Mouse (Mus musculus): ENCODE results near the gene Mylip.

Gene Mylip

DNA sequence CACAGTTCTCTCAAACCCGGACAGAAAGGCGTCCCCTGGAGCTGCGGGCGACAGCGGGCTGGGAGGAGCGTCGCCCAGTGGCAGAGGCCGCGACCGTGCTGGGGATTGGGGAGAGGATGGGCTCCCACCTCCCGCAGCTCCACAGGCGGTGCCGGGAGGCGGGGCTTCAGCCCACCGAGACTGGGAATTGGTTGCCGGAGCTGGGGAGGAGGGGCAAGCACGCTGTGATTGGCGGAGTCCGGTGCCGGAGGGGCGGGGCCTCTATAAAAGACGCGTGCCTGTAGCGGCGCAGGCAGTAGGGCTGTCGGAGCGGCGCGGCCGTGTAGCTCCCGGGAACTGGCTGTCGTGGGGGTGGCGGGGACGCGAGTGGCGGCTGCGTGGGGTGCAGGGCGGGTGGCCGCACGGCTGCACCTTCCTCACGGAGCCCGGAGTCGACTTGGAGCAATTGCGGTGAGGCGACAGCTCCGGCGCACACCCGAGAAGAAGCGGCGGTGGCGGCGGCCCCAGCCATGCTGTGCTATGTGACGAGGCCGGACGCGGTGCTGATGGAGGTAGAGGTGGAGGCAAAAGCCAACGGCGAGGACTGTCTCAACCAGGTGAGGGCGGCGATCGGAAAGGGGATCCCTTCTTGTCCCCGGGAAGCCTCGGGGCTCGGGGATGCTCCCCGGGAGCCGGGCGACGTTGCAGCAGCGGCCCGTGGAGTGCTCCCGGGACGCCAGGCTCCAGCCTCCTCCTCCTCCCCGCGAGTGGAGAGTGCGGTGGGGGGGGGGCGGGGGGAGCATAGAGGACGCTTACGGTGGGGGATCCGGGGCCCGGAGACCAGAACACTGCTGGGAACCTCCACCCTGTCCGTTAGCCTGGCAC, at the start of gene Mylip:
Mylip (plus strand) TSS at position 295 of the 864 bp plus-strand sequence.
- DNase-seq (ENCODE audit: low spot score in 2 of 2), result peak; percentile 96 to 97

DNA sequence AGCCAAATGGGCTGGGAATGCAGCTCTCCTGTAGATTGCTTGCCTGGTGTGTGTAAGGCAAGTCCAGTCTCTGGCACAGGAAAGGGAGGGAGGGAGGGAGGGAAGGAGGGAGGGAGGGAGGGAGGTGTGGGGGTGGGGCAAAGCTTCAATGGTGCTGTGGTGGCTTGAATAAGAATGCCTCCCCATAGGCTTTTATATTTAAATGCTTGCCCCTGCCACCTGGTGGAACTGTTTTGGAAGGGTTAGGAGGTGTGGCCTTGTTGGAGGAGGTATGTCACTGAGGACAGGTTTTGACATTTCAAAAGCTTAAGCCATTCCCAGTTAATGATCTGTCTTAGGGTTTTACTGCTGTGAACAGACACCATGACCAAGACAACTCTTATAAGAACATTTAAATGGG, 47.6 kb upstream of the Mylip start:
- DNase-seq (ENCODE audit: low spot score in 2 of 2), result no peak

GRCm38 (mm10) chr13:45343541-45343940, 46.0 kb upstream of the Mylip start:
- no peak for DNase-seq (ENCODE audit: low spot score in 2 of 2)

DNA sequence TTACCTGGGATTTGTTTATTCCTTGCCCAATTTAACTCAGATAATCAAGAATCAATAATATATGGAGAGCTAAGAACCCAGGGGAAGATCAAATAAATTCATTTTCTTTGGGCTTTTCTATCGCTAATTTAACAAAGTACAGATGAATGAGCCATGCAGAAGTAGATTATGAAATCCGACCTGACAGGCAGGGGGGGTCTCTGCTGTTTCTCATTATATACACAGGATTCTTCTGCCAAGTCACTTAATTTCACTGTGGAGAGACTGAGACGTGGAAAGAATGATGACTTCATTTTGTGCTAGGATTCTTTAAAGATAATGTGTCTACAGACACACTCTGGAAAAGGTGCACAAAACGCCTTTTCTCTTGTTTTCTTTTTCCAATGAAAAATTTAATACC, 45.6 kb upstream of the Mylip start:
- DNase-seq (ENCODE audit: low spot score in 2 of 2), result no peak

- no peak for DNase-seq (ENCODE audit: low spot score in 2 of 2)
These were observed 43.9 kb upstream of the Mylip start for GRCm38 (mm10) chr13:45345471-45346159.

GRCm38 (mm10) chr13:45351483-45351882, 38.1 kb upstream of the Mylip start:
- no peak for DNase-seq (ENCODE audit: low spot score in 2 of 2)

GRCm38 (mm10) chr13:45354824-45355223, 34.7 kb upstream of the Mylip start:
- DNase-seq (ENCODE audit: low spot score in 2 of 2), result no peak

- DNase-seq (ENCODE audit: low spot score in 2 of 2), result no peak
These were observed 31.3 kb upstream of the Mylip start for GRCm38 (mm10) chr13:45358208-45358607.

DNA sequence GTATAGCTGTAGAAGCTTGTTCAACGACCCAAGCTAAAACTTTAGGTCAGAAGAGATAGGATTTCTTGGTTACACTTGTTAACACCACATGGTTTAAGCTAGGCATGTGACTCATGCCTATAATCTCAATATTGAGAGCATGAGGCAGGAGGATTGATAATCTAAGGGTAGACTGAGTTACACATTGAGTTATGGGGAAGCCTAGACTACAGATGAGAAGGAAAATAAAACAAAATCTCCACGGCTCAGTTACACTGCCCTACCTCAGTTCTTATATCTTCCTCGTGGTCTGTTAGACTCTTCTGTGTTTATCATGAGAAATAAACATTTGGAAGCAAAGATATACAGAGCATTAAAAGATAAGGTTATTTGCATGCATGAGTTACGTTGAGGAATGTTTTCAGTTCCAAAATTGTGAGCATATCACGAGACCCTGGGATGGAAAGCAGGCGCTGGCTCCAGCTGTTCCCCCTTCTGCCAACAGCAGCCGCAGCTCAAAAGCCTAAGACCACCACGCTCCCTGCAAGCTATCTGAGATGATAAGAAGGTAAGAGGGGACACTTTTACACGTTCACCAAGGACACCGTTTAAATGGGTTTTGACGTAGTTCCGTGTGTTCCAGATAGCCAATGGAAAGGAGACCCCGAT, 30.7 kb upstream of the Mylip start:
- no peak for DNase-seq (ENCODE audit: low spot score in 2 of 2)

GRCm38 (mm10) chr13:45365788-45366187, 23.8 kb upstream of the Mylip start:
- no peak for DNase-seq (ENCODE audit: low spot score in 2 of 2)

GRCm38 (mm10) chr13:45371673-45372072, 17.9 kb upstream of the Mylip start:
- DNase-seq (ENCODE audit: low spot score in 2 of 2), result no peak

DNA sequence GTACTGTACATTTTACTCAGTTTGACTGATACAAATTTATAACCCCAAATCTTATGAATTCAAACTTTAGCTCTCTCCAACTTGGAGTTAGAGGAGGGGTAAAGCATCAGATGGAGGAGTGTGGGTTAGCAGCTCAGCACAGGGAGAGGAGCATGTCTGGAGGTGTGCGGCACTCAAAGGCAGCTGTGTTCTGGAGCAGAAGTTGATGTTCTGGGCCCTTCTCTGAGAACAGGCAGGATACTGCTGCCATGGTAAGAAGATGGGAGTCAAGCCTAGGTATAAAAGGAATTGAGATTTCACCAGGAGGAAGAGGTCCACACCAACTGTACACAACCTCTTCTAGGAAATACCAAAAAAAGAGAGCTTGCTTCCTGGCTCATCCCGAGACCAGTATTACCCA, 17.1 kb upstream of the Mylip start:
- DNase-seq (ENCODE audit: low spot score in 2 of 2), result no peak

DNA sequence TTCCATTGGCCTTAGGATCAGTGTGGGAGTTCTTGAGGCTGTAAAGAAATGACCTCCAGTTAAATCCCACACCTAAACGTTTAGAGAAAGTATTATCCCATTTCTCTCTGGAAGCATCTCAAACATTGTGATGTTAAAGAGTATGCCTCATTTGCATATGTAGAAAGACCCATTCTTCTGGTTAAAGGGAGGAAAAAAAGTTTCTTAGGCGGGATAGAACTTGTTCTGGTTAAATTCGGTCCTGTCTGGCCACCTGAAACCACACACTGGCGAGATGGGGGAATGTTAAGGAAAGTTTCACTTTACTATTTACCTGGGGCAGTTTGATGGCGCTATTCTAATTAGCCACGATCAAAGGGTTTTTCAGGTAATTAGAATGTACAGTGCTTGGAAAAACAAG, 14.7 kb upstream of the Mylip start:
- DNase-seq (ENCODE audit: low spot score in 2 of 2), result no peak

GRCm38 (mm10) chr13:45382208-45382607, 7.3 kb upstream of the Mylip start:
- DNase-seq (ENCODE audit: low spot score in 2 of 2), result no peak

GRCm38 (mm10) chr13:45384636-45385035, 4.9 kb upstream of the Mylip start:
- DNase-seq (ENCODE audit: low spot score in 2 of 2), result no peak

DNA sequence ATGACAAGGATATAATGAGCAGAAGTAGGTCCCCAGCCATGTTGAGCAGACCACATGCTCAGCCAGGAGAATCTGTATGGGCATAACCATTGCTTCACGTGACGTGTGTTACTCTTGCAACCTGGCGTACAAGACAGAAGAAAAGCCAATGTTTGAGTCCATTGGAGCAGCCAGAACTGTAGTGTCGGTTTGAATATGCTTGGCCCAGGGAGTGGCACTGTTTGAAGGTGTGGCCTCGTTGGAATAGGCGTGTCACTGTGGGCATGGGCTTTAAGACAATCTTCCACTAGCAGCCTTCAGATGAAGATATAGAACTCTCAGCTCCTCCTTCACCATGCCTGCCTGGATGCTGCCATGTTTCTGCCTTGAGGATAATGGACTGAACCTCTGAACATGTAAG, 4.0 kb upstream of the Mylip start:
- no peak for DNase-seq (ENCODE audit: low spot score in 2 of 2)

DNA sequence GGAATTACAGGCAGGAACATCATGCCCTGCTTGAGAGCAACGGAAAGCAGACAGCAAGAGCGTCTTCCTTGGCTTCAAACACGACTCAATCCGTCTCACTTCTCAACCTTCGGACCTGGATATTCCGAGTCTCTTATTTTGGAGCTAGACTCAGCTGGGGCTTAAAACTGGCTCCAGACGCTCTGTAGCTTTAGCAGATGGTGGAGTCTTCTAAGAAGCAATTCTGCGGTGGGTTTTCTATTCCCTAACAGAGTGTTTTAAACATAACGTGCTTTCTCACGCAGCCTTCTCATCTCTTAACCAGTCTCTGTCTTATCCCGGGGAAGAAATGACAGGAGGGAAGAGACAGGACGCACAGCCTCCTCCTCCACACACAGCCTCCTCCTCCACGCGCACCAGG, 3.3 kb upstream of the Mylip start:
- no peak for DNase-seq (ENCODE audit: low spot score in 2 of 2)

GRCm38 (mm10) chr13:45387231-45387630, 2.3 kb upstream of the Mylip start:
- no peak for DNase-seq (ENCODE audit: low spot score in 2 of 2)

GRCm38 (mm10) chr13:45388254-45388805, 1.2 kb upstream of the Mylip start:
- DNase-seq (ENCODE audit: low spot score in 2 of 2), result no peak

GRCm38 (mm10) chr13:45388889-45389288, 653 bp upstream of the Mylip start:
- DNase-seq (ENCODE audit: low spot score in 2 of 2), result no peak

GRCm38 (mm10) chr13:45390312-45390961, 895 bp downstream of the Mylip start:
- DNase-seq (ENCODE audit: low spot score in 2 of 2), result peak; percentile 25 to 26

Data from frontal cortex, postnatal 25 days (tissue).